Mouse (Mus musculus) megakaryocyte, adult 5-6 weeks (primary cell): ENCODE results near the gene Gm21394. TPM values are rescaled to one million over a fixed set of nuclear protein-coding genes. Genes with fewer than 3 reads are reported as not detected.
"Not testable (repeated sequence)": the region's sequence is repeated elsewhere in the genome, so short reads cannot be mapped to it uniquely, and the experiment has no call there.

Source experiments
- ATAC-seq: 2 replicates; pipeline ENCODE4 v1.8.0; 2016; ENCODE audit warnings: mild to moderate bottlenecking, inconsistent platforms; ENCODE audit not compliant: poor library complexity, severe bottlenecking
- total RNA-seq, 2 experiments: library from RNA; stranded (forward) in 1 of 2; stranded (reverse) in 1 of 2; fragments of 153-499, 151-499 nt in 1 of 2; fragments of 221-1000, 200-1000 nt in 1 of 2; gene quantifications; 2 replicates each; pipeline versions ENCODE4 v1.2.3 to v1.2.4; 2015 to 2017

Gene Gm21394
- total RNA-seq (2015) (not detected in 2 replicates), total RNA-seq (2017) (not detected in 2 replicates)

DNA sequence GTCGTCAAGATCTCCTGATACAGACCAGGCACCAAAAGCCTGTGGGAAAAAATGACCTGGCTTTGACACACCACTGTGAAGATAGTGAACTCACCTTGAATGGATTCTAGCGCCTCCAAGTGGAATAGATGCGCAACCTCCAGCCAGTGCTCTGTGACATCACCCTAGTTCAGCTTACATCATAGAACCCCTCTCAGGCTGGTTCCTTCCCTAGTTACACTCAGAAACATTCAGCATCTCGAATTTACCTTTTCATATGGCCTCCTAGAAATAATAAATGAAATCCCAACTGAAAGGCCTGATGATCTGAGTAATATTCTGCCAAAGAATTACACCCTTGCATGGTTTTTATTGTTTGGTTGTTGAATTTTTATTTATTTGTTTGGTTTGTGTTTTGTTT is at the start of gene Gm21394:
Gene Gm21394 (minus strand): TSS at position 101 of the 400 bp plus-strand sequence.
- ATAC-seq, result not testable (repeated sequence)

Other genes with a start within 250 kb of the Gm21394 start
- not detected in 2 replicates for gene Gm21409, start 181.8 kb upstream of the Gm21394 start, total RNA-seq (2015)
- gene Gm21409, start 181.8 kb upstream of the Gm21394 start, total RNA-seq (2017), result not detected in 2 replicates